Mouse (Mus musculus) kidney, adult 18-20 months (tissue): ENCODE measurements at regions not wholly inside any gene's neighbourhood (a gene's known extent, or its start where the extent isn't known, plus 50 kb on each side); places are given as distances from the start of the nearest gene placed in this dataset.
A peak's percentile ranks its signal among the peaks of the same experiment; 100 is the strongest.

Experiments used
- DNase-seq: peaks from one replicate; pipeline ENCODE4 v3.0.0; 2021

DNA sequence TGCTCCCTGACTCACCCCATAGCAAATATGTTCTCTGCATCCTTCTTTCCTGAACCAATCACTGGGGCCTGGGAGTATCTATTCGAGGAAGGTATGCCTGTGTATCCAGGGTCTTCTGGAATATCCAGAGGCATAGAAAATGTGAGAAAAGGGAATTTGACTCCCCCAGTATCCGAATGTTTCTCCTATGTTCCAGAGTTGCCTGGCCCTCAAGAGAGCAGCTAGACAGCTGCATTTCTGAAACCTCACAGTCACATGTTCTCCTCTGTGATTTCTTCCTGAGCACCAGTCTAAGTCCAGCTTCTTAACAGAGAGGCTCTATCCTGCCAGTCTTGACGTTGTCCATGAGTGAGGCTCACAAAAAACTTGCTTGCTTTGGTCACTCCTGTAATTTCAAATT lies 719.9 kb upstream of the Igfbp3 start:
- DNase-seq = no peak

DNA sequence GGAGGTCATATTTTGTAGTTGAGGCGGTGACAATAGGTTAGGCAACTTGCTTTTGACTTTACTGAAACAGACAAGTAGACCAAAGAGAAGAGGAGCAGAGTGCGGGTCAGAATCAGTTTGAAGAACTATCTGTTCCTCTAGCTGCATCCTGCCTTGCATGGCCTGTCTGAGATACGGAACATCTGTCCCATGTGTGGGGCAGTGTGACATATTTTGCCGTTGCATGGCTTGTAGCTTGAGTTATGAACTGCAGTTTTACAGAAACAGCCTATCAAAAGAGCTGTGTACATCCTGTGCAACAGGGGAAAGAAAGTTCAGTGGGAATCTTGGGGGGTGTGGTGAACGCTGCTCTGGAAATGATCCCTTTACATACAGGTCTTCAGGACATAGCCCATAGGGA lies 718.9 kb upstream of the Igfbp3 start:
- DNase-seq = no peak

DNA sequence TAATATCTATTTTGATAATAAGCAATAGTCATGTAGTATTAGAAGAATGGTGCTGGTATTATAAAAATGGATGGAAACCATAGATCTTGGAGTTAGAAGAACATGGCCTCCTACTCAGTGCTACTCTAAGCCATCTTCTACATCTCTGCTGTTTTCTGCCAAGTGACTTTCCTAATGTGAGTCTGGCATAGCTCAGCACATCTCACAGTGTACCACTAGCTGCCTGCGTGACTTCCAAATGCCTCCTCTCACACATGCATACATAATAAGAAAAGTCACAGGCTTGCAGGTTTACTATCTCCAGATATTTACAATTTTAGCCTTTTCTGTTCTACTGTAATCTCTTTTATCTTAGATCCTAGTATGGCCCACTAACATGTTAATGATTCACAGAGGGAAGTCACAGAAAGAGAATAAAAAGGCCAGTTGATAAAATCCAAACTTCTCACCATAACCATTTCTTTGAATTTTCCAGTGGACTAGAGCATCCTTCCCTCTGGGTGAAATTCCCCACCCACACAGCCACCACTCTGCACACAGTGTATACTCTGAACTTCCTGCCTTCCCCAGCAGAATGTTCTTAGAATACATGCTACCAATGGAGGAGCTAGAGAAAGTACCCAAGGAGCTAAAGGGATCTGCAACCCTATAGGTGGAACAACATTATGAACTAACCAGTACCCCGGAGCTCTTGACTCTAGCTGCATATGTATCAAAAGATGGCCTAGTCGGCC lies 717.5 kb upstream of the Igfbp3 start:
- DNase-seq = no peak

DNA sequence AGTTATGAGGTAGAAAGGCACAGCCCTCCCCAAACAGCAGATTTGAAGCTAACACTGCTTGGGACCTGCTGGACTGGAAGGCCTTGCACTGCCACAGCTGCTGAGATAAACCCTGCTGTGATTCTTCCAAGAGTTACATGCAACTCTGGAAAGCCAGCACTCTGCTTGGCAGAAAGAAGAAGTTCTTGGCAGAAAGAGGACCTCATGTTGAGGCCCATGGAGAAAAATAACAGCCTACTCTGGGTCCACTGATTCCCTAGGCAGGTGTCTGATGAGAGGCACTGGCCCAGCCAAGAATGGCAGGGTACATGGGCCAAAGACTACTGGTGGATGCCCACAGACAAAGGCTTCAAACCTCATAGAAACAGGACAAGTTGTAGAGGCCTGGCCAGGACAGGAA lies 714.0 kb upstream of the Igfbp3 start:
- DNase-seq = no peak

DNA sequence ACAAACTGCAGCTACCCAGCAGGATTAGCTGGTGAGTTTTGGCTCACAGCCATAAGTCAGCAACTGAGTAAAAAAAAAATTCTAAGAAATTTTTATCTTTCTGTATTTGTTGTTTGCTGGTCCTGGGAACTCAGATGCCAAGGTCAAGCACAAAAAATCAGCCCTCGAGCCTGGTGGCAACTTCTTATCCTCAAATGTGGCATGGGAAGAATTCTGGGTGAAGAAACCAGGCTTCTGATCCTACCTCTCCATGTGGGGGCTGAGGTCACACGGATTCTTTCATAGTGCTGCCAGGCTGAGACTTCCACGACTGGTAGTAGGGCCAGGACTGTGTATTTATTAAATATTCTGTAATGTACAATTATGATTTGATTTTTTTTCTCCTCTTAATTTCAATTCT lies 698.3 kb upstream of the Igfbp3 start:
- DNase-seq = no peak

DNA sequence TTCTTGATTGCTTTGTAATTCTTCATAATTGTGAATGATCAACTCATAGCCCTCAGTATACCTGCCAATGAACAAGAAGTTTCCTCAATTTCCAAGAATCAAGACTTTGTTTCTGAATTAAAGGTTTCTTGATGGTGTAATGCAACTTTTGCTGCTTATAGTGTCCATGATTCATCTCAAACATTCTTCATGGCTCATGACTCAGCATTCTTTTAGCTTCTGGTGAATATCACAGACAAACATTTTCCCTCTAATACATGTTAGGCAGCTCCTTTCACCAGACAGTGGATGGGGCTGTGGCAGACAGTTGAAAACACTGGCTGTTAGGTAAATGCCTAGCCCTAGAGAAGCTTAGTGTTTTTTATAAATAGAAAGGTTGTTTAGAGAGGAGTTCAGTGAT lies 686.5 kb upstream of the Igfbp3 start:
- DNase-seq = no peak

DNA sequence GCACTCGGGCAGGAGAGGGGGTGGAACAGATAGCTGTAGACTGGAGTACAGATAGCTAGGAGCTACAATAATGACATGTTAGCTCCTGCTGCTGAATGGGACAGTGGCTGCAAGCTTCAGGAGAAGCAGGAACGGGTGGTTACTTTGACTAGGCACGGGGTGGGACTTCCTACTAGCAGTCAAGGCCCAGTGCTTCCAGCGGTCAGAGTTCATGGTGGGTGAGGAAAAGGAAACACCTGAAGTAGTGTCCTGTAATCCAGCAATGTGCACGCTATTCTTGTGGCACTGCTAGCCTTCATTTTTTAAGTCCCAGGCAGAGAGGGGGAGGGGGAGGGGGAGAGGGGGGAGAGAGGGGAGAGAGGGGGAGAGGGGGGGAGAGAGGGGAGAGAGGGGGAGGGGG lies 684.5 kb upstream of the Igfbp3 start:
- DNase-seq = no peak

DNA sequence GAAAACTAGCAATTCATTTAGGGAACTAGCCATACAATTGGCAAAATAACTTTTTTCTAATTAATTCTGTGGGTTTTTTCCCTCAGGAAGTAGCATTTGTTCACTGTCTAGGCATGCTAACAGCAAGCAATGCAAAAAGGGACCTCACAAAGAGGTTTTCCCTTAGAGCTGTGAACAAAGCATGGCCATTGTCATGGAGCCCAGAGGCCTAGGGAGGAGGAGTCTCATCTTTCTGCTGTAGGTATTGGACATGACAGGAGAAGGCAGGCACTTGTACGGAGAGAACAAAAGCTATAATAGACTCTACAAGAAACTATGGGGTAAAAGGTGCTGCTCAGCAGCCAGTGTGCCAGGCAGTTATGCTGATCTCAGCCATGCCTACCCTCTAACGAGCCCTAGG lies 666.8 kb upstream of the Igfbp3 start:
- DNase-seq = no peak

DNA sequence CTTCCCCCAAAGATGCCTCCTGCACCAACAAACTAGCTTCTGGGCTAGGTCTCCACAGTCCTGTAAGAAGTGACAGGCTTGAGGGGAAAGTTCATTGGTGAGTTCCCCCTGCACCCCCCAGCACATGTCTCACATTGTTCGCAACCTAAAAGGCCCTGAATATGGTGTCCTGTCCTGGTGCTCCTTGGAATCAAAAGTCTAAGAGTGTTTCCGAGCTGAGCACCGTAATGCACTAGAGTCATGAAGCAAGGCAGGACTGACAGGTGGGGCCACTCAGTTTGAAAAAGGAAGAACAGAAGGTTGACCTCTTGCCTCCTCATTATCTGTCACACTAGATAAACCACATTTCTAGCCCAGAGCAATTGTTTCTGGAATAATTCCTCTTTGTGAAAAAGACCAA lies 650.4 kb upstream of the Igfbp3 start:
- no peak for DNase-seq

DNA sequence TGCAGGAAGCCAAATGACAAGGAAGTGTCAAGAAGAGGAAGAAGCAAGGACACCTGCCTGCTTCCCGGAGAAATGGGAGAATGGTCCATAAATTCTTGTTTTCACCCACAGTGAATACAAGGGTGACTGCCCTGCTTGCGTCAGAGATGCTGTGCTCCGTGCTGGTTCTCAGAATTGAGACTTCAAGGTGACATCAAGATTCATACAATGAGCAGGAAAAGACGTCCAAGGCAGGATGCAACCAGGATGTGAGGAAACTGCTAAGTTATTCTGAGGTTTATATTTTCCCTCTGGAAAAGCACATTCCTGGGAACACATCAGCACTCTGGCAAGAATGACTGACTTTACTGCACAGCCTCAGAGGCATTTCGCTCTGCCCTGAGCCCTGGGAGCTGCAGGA lies 650.0 kb upstream of the Igfbp3 start:
- DNase-seq = no peak

DNA sequence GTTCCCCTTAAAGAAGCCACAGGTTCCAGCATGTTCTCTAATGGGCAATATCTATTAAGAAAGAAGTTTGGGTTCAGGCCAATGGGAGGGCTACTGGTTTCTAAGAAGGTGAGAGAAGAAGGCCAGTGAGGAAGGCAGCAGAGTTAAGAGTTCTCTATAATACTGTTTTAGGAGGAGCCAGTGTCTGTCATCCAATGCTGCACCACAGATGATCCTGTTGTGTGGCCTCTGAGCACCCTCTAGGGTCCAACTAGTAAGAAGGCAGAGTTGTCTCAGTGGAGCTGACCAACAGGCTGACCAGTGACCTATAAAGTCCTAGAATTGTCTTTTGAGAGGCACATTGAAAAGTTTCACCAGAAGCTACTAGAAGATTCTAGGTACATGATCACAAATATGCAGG lies 648.8 kb upstream of the Igfbp3 start:
- DNase-seq = peak; percentile 19

DNA sequence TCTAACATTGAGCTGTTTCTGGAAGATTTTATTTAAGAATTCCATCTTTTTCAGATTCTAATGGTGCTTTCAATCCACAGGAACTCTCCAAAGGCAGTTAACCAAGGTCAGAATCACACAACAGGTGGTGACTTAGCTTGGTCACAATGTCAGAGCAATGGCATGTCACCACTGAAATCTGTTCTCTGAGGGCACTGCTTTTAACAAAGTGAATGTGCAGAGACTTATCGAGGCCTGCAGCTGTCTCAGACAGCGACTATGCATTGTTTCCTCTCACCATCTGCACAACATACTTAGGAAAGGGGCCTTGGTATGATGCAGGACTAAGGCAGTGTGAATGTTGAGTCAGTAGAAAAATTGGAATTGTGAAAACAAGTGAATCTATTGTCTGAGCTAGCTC lies 638.9 kb upstream of the Igfbp3 start:
- DNase-seq = no peak

DNA sequence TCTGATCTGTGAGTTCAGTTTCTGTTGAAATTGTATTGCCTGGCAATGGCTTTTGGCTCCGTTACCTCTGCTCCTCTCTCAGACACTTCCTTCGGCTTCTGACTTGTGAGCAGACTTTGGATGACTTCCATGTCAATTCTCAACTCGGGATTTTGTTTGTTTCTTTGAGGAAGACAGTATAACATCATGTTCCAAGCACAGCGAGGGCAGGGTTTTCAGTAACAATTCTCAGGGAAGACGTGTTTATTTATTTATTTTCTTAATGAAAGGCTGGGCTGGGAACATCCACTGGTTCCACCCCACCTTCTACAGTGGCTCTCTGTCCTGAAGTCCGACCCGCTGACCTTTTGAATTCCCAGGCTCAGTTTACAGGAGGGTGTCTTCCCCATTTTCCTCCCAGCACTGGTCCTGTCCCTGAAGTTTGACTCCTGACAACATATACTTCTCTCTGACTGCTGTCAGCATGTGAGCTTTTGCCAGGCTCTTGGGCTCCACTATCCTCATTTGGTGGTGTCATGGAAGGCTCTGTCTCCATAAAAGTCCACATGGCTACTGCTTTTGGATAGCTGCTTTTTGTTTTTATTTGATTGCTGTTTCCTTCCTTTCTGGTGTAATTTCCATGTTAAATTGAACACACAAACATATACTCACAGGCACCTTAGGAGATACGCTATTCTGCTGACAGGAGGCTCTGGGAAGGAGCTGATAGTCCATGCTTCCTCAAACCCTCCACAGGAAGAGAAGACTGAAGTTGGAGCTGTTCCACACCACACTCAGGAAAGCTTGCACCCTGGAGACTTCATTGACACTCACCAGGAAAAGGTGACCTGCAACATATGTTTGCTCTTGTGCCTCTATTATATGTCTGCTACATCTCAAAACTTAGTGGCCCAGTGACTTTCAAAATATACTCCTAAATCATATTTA lies 624.9 kb upstream of the Igfbp3 start:
- DNase-seq = peak; percentile 29

DNA sequence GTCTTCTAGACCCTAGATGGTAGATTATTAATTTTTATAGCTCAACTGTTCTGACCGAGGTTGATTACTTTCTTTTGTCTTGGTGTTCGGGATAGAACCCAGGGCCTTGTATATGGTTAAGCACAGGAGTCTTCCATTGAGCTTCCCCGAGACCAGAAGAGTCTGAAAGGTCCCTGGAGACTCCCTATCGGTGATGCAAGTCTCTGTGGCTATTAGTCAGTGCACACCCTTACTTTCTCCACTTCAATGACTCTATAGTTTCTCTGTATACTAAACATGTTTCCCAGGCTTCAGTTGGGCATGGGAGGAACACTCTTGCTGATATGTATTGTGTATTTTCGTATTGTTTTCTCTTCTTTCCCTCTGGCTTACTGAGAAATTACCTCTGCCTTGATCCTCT lies 623.8 kb upstream of the Igfbp3 start:
- DNase-seq = no peak

DNA sequence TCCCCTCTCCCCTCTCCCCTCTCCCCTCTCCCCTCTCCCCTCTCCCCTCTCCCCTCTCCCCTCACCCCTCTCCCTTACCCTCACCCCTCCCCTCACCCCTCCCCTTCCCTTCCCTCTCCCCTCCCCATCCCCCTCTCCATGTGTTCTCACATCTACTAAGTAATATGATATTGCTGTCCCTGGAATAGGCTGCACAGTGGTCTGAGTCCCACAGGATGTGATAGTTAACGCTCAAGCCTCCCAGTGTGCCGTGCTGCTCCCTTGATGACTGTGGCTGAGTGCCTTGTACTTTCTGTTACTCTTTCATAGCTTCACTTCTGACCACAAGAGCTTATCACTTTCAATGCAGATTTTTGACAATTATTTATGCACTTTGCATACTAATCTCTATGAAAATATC lies 620.4 kb upstream of the Igfbp3 start:
- DNase-seq = no peak

DNA sequence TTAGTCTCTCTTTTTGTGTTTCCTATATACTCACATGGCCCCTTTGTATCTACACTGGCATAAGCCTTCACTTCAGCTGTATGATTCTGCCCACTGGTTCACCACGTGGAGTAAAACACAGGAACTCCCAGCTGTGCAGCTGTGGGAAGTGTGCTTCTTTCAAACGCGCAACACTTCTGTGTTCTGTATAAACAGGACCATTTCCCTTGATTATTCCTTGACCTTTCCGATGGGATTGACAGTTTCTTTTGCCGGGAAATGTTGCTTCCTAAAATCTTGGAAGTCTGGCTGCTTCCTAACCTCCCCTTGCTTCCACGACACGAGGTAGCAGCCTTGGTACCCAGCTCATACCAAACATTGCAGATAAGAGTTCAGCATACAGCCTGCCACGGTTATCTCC lies 618.7 kb upstream of the Igfbp3 start:
- no peak for DNase-seq

DNA sequence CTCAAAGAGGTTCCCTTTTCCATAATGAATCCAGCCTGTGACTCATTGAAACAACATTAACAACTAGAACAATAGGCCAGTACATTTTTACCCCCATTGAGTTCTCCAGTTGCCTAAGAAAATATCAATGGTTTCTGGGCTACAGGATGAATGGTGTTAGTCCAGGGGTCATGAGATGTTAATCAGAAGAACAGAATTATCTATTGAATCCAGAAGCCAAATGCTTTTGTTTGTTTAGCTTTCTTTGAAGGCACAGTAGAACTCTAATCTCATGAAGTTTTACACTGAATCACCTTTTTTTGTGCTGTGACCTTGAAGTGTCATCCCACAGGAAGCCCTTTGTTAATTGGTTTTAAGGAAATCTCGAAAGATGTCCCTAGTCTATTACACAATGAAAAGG lies 616.0 kb upstream of the Igfbp3 start:
- no peak for DNase-seq

DNA sequence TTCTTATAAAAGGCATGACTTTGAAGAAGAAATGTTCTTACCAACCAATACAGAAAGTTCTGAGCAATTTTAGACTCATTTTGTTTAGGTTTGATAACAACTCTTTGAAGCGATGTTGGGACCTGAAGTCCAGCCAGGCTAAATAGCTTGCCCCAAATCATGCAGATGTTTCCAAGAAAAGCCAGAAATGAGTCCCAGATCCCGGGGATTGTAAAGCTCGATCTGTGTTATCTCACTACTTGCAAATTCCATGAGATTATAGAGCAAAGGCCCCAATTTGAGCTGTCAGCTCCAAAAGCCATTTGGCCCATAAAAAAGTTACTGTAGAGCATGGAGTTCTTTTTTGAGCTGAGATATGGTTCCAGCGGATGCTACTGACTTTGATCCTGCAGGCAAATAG lies 614.3 kb upstream of the Igfbp3 start:
- DNase-seq = no peak

DNA sequence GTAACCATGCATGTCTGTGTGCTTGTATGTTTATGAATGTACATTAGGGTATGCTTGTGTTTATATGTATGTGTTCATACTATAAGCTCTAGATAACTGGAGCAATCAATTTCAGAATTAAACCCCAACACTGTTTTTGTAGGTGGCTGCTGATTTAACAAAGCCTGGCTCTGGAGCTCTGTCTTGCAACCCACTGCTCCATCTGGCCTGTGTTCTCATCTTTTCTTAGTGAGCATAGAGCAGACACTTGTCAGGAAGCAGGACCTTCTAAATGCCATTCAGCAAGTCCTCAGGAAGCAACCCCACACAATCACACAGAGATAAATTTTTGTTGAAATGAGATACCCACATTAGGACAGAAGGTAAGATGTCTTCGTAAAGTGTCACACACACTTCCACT lies 613.7 kb upstream of the Igfbp3 start:
- DNase-seq = no peak

DNA sequence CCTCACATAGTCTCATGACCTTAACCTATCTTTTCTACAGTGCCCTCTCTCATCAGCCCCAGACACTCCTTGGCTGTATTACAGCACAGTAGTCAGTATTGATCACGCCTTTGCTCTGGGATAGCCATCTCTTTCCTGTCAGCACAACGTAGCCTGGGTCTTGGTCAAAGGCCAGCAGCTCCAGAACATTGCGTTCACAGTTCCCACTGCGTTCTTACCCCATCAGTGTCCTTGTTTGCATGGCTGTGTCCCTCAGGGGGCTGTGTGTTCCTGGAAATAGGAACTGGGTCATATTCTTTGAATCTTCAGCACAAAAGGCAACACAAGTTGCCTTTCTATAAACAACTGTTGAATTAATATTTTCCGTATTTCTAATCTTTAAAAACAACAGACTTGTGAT lies 602.0 kb upstream of the Igfbp3 start:
- DNase-seq = peak; percentile 21

DNA sequence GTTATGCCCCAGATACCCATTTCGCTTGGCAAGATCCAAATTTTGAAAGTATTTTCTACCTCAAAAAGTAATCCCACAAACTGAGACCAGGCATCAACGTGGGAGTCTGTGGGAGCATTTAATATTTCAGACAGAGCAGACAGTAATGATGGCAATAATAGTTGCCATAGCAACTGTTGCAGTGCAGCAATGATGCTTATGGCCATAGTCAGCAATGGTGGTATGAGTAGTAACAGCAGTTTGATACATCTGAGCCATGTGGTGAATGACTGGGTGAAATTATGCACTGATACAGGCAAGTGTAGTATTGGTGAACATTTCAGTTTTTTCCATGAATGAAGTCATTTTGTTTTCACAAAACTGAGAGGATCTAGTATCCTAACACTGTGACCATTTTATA lies 600.8 kb upstream of the Igfbp3 start:
- no peak for DNase-seq

DNA sequence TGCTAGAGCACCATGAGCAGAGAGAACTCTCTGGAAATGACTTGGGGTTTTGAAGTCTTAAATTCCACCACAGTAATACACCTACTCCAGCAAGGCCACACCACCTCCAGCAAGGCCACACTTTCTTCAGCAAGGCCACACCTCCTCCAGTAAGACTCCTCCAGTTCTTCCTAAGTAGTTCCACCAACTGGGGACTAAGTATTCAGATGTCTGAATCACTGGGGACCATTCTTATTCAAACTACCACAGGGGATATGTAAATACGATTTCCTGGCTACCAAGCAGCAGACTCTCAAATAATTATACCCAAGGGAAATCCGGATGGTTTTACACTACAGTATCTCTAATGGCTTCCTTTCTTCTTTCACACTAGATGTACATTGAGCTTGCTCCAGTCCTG lies 598.7 kb upstream of the Igfbp3 start:
- no peak for DNase-seq

DNA sequence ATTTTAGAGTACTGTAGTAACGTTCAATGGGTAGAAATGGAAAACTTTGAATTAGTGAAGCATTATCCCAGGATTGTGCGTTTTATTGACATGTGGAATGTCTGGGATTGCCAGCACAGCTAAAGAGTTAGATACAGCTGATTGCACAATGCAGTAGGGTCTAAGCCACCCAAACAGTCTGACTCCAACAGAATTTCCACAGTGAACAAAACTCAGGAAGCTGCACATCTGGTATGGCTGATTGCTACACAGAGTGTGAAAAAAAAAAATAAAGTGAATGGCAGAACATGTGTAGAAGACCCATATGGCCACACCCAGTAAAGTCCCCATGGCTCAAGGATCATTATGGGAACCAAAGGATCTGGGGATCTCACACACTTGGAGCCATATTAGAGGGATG lies 596.0 kb upstream of the Igfbp3 start:
- no peak for DNase-seq

DNA sequence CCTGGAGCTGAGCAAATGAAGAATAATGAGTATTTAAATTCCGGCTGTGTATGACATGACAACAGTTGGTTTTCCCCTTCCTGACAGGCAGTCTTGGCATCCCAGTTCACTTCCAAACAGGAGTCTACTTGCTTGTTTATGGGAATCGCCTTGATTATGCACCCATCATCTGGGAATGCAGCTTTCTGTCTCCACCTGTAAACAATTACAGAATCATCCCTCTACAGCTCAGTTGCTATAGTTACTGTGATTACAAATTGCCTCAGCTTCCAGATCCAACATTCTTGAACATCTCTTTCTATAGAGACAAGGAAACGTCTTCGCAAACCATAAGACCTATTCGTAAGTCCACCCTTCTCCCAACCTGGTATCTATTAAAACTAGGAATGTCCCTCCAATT lies 582.6 kb upstream of the Igfbp3 start:
- DNase-seq = no peak

DNA sequence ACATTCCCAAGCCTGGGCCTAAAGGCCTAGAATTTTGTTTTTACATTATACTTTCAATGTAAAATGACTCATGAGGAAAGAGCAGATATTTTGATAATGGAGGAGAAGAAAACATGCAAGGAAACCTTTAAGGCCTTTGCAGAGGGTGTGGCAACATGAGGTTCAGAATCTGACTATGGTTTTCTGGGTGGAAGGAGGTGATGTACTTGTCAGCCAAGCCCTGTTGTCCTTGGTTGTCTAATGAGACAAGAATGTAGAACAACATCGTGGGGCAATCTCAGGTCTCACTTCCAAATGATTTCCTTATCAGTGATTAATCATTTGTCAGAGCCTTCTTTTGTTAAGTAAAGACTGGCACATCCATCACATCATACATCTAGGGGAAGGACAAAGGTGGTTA lies 580.5 kb upstream of the Igfbp3 start:
- DNase-seq = no peak
